ENCODE assay signal across 8 mouse cellular contexts in the genomic region with DNA sequence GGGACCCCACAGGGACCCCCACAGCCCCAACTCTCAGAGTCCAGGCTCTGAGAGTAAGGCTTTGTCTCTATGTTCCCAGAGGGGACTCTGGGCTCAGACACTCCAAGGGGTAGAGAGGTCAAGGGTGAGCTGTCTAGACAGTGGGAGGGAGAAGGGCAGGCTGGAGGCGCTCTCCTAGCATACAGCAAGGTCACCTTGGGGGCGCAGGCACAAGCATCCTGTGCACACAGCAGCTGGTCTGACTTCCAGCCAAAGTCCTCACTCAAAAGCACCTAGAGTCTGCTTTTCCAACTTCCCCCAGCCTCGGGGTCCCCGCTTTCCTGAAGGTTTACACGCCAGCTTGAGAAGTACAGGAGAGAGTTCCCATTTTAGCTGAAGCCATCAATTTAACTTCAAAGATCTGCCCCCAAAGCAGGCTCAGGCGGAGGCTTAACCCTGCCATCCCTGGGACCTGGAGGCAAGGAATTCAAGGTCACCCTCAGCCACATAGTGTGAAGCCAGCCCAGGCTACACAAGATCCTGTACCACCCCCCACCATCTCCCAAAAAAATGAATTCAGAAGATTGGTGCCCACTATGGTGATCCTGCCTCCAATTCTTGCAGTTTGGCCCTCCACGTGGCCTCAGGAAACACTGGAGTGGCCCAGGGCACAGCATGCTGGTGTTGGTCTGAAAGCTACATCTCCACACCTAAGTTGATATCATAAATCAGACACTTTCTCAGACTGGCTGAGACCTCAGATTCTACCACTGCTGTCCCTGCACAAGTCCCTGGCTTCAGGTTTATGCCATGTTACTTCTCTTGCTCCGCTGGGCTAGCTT. TPM values are rescaled to one million over a fixed set of nuclear protein-coding genes. Genes with fewer than 3 reads are reported as not detected.
DNase-seq lines count a peak whose midpoint lies in the region; ATAC-seq lines count a peak whose summit lies in the region.

No protein-coding gene starts in this region.

- H3K4me1 ChIP-seq in hindbrain, embryonic 11.5 days (replicated peaks; ENCODE audit: control insufficient read depth, insufficient read depth, low read length) = peaks cover 11% of the 10 kb centered on the region; the same call in 1 of the 2 replicates
- peaks cover 48% of the 10 kb centered on the region for H3K4me1 ChIP-seq in limb, embryonic 13.5 days

- no peak overlapping the region for H3K4me3 ChIP-seq in hindbrain, embryonic 11.5 days (ENCODE audit: low read depth, low read length)
- no peak overlapping the region for H3K4me3 ChIP-seq in limb, embryonic 13.5 days

- 46% methylated on average over 8 of the region's 8 CpGs for WGBS in hindbrain, embryonic 11.5 days
- 38% methylated on average over 8 of the region's 8 CpGs for WGBS in limb, embryonic 13.5 days

- no peaks in the 10 kb centered on the region for H3K9me3 ChIP-seq in hindbrain, embryonic 11.5 days (ENCODE audit: control insufficient read depth, low read length)
- no peaks in the 10 kb centered on the region for H3K9me3 ChIP-seq in limb, embryonic 13.5 days

- H3K27ac ChIP-seq in hindbrain, embryonic 11.5 days (ENCODE audit: low read depth, low read length) = peak overlapping the region; percentile 78
- peak overlapping the region; percentile 35; the same call in 1 of the 2 replicates for H3K27ac ChIP-seq in limb, embryonic 13.5 days

- H3K27me3 ChIP-seq in hindbrain, embryonic 11.5 days (ENCODE audit: control insufficient read depth, insufficient read depth, low read length) = no peaks in the 10 kb centered on the region
- H3K27me3 ChIP-seq in limb, embryonic 13.5 days = no peaks in the 10 kb centered on the region

- peak overlapping the region; percentile 8; the same call in 1 of the 2 replicates for H3K9ac ChIP-seq in hindbrain, embryonic 11.5 days (ENCODE audit: low read depth, low read length)
- 0 out of 2 replicates have a peak overlapping the region, but pooled peaks have one; percentile 4 for H3K9ac ChIP-seq in limb, embryonic 13.5 days

- H3K4me2 ChIP-seq in hindbrain, embryonic 11.5 days (replicated peaks; ENCODE audit: low read depth, low read length) = no peak overlapping the region
- no peak overlapping the region for H3K4me2 ChIP-seq in limb, embryonic 13.5 days (replicated peaks)

- peak; percentile 59 for ATAC-seq in hindbrain, embryonic 11.5 days (ENCODE audit: low FRiP score)
- peak; percentile 45; the same call in 1 of the 2 replicates for ATAC-seq in limb, embryonic 13.5 days (ENCODE audit: low FRiP score, low read depth)
- ATAC-seq in megakaryocyte-erythroid progenitor cell, adult 5-6 weeks (replicated peaks; ENCODE audit: low FRiP score, low TSS enrichment, poor library complexity, severe bottlenecking) = no peak

- DNase-seq in ovary, adult 18-20 months (ENCODE audit: low spot score) = peak; percentile 60
- no peak for DNase-seq in ovary, postnatal 10 days (ENCODE audit: low spot score)
- peak; percentile 63 for DNase-seq in hindbrain, embryonic 11.5 days (ENCODE audit: low spot score)
- DNase-seq in yolk sac, embryonic 10.5 days (ENCODE audit: low spot score) = peak; percentile 66
- DNase-seq in cerebellum, adult 9-10 months = no peak
- no peak for DNase-seq in cerebellum, postnatal 36 days

- H3K36me3 ChIP-seq in hindbrain, embryonic 11.5 days (ENCODE audit: control insufficient read depth, insufficient read depth, low read length) = peaks cover 7% of the 10 kb centered on the region; the same call in 1 of the 2 replicates
- H3K36me3 ChIP-seq in limb, embryonic 13.5 days = peaks cover 40% of the 10 kb centered on the region

RNA-seq across cellular contexts. Expression of gene Pgpep1, which starts 12.6 kb away (rescaled TPM):
- polyA plus RNA-seq in hindbrain, embryonic 11.5 days (2014; fragmentation: Nextera tagmentation; extraction: Ambion mirVana) = 170 TPM in 2 replicates
- polyA plus RNA-seq in limb, embryonic 13.5 days (2015; fragmentation: Nextera tagmentation; extraction: Ambion mirVana) = 68.2 and 71.1 TPM in 2 replicates
- 6.3 and 8.8 TPM in 2 replicates for total RNA-seq in megakaryocyte-erythroid progenitor cell, adult 5-6 weeks (2014; fragmentation: Nextera tagmentation)
- total RNA-seq in megakaryocyte-erythroid progenitor cell, adult 5-6 weeks (2017) = 4.6 and 5.1 TPM in 2 replicates

RNA-seq across cellular contexts. Expression of gene Gdf15, which starts 15.3 kb away (rescaled TPM):
- polyA plus RNA-seq in hindbrain, embryonic 11.5 days (2014; fragmentation: Nextera tagmentation; extraction: Ambion mirVana) = not detected in 2 replicates
- polyA plus RNA-seq in limb, embryonic 13.5 days (2015; fragmentation: Nextera tagmentation; extraction: Ambion mirVana) = 0.18 TPM in 1 of 2 replicates, not detected in the other
- total RNA-seq in megakaryocyte-erythroid progenitor cell, adult 5-6 weeks (2014; fragmentation: Nextera tagmentation) = not detected in 2 replicates
- not detected in 2 replicates for total RNA-seq in megakaryocyte-erythroid progenitor cell, adult 5-6 weeks (2017)

RNA-seq across cellular contexts. Expression of gene Lsm4, which starts 25.5 kb away (rescaled TPM):
- polyA plus RNA-seq in hindbrain, embryonic 11.5 days (2014; fragmentation: Nextera tagmentation; extraction: Ambion mirVana) = 282 and 299 TPM in 2 replicates
- polyA plus RNA-seq in limb, embryonic 13.5 days (2015; fragmentation: Nextera tagmentation; extraction: Ambion mirVana) = 240 and 246 TPM in 2 replicates
- 286 and 287 TPM in 2 replicates for total RNA-seq in megakaryocyte-erythroid progenitor cell, adult 5-6 weeks (2014; fragmentation: Nextera tagmentation)
- total RNA-seq in megakaryocyte-erythroid progenitor cell, adult 5-6 weeks (2017) = 240 and 290 TPM in 2 replicates

RNA-seq across cellular contexts. Expression of gene Lrrc25, which starts 31.6 kb away (rescaled TPM):
- 0.85 and 0.97 TPM in 2 replicates for polyA plus RNA-seq in hindbrain, embryonic 11.5 days (2014; fragmentation: Nextera tagmentation; extraction: Ambion mirVana)
- 1.9 and 2.3 TPM in 2 replicates for polyA plus RNA-seq in limb, embryonic 13.5 days (2015; fragmentation: Nextera tagmentation; extraction: Ambion mirVana)
- total RNA-seq in megakaryocyte-erythroid progenitor cell, adult 5-6 weeks (2014; fragmentation: Nextera tagmentation) = 0.37 and 0.69 TPM in 2 replicates
- total RNA-seq in megakaryocyte-erythroid progenitor cell, adult 5-6 weeks (2017) = 0.15 and 0.61 TPM in 2 replicates

RNA-seq across cellular contexts. Expression of gene Ssbp4, which starts 38.9 kb away (rescaled TPM):
- polyA plus RNA-seq in hindbrain, embryonic 11.5 days (2014; fragmentation: Nextera tagmentation; extraction: Ambion mirVana) = 126 and 129 TPM in 2 replicates
- 115 and 131 TPM in 2 replicates for polyA plus RNA-seq in limb, embryonic 13.5 days (2015; fragmentation: Nextera tagmentation; extraction: Ambion mirVana)
- total RNA-seq in megakaryocyte-erythroid progenitor cell, adult 5-6 weeks (2014; fragmentation: Nextera tagmentation) = 39.7 and 83.5 TPM in 2 replicates
- 77.5 and 98.5 TPM in 2 replicates for total RNA-seq in megakaryocyte-erythroid progenitor cell, adult 5-6 weeks (2017)

Comparison
In these comparisons a context has a peak if more than half of its experiments do, and no peak if none do; other contexts are left out.
1. DNase-seq: peak in ovary, adult 18-20 months (single experiment), hindbrain, embryonic 11.5 days (single experiment) and yolk sac, embryonic 10.5 days (single experiment); none in ovary, postnatal 10 days (single experiment), cerebellum, adult 9-10 months (single experiment) and cerebellum, postnatal 36 days (0 of 2).